Mouse (Mus musculus): ENCODE results near the gene Mrpl24.

- TF ChIP-seq GATA1 (IDR thresholded peaks at IDR 0.05; ENCODE audit: low read length) (no peak), TAL1 (IDR thresholded peaks at IDR 0.05; ENCODE audit: low read length) (no peak)
These were observed 5.7 kb downstream of the Mrpl24 start for GRCm38 (mm10) chr3:87924996-87925395.
